Mouse (Mus musculus) cerebellum, postnatal 10 days (tissue): ENCODE measurements around the gene Fam178b.
A peak's percentile ranks its signal among the peaks of the same experiment; 100 is the strongest.

Experiments
- DNase-seq, 2 experiments: peaks; one replicate each; pipeline ENCODE4 v3.0.0; 2021; ENCODE audit warnings: mixed read lengths in 2 of 2

Gene Fam178b

GRCm38 (mm10) chr1:36560903-36561302 is 122.1 kb downstream of the Fam178b start:
- no peak for DNase-seq

DNA sequence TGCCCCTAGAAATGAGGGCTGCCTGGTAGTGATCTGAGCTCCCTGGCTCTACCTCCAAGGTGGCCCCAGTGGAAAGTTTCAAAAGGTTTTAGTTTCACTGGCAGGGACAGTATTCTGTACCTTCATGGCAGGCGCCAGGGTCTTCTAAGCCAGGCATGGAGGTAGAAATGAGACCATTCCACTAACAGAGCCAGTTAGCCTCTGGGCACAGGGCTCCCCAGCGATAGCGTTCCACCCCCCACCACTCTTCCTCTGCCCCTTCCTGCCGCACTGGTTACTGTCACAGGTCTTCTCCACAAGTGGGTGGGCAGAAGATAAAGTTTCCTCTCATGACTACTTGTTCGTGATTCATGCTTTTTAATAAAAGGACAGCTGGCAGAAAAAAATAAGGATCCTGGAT is 123.1 kb downstream of the Fam178b start:
- DNase-seq, result no peak

- DNase-seq, result peak in 1 of 2 experiments; percentile 52
Measured at GRCm38 (mm10) chr1:36559256-36559655, 123.7 kb downstream of the Fam178b start.

DNA sequence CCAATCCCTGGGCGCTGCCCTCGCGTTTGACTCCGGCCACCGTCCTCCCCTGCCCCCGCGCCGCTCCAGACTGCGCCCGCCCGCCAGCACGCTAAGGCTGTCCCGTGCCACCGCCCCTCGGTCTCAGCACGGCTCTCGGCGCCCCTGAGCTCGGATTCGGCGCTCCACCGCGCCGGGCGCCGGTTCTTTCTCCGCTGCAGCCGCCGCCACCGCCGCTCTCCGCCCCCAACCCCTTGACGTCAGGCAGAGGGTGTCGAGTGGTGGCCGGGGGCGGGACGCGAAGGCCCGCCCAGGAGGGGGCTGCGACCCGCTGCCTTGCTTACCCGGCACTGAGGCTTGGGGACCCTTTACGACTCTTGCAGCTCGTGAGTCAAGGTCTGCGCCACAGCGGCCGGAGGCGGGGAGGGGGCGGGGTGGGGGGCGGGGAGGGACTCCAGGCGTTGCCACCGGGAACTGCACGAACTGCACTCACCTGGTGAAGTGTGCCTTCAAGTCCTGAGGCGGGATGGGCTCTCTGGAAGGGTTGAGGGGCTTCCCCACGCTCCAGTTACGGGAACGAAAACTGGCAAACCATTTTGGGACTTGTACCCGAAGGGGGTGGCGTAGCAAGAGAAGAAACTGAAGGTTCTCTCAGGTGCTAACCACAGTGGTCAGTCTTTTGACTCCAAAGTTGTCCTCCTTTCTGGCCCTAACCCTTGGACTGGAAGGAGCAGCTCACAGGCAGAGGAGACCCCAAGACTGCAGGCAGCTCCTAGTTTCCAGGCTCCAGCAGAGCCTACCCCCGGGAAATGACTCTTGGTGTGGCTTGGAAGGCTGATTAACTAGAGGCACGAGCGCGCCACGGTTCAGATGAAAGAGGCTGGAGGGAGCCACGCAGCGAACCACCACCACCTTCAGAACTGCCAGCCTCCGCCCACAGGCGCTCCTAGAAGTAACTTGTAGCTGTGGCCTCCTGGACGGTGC is 124.7 kb downstream of the Fam178b start, which contains the start of gene Sema4c:
TSS of gene Sema4c (minus strand) at position 319 of the 963 bp plus-strand sequence.
- peak; percentile 86 to 88 for DNase-seq

DNA sequence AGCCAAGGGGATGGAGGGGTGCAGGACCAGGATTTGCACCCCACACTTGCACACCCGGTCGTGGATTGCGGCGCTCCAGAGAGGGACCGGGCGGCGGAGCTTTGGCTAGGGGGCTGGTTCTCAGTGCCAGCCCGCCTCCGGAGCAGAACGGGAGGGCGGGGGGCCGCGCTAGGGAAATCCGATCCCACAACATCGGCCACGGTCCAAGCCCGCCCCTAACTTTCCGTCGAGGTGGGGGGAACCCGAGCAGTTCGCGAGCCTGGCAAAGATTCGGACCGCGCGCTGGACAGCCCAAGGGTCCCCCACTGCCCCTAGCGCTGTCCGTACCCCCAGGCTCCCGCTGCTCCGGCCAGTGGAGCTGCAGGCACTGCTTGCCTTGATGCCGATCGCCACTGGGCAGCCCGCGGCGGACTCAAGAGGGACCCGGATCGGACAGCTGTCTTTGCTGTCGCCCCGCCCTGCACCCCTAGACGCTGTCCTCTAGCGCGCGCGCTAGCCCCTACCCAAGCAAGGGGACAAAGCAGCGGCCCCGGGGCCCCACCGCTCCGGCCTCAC is 125.4 kb downstream of the Fam178b start:
- peak; percentile 91 to 93 for DNase-seq

DNA sequence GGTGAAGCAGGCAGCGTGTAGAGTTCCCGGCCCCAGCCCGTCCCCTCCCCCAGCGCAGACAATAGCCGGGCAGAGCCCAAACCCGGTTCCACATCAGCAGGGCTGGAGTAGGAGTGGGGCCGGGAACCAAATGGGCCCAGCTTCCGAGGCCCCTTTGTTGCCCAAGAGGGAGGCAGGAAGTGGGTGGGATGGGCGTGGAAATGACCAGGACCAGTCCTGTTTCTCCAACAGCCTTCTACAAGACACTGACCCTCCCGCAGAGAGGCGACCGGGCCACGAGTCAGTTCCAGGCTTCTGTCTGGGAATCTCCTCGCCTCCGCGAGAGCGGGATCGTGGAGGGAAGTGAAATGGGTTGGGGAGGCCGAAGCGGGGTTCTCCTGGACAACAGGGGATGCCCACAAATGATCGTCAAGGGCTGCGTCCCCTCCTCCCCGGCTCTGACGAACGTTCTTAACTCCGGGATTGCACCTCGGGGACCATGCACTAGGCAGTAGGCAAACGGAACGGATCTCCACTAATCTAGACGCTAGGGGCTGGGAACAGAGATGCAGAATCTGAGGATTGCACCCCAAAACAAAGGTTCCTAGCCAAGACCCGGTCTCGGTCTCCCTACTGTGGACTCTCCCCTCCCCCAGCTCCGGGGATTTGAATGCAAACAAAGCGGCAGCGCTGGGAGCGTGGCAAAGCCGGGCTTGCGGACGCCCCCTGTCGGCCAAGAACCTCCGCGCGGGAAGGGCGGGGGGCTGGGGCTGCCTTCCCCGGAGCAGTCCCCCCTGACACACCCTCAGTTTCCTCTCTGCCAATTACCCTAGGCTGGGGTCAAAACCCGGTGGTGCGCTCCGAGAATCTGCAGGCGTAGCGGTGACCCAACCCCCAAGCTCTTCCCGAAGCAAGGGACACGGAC is 126.2 kb downstream of the Fam178b start:
- peak; percentile 99 to 100 for DNase-seq

DNA sequence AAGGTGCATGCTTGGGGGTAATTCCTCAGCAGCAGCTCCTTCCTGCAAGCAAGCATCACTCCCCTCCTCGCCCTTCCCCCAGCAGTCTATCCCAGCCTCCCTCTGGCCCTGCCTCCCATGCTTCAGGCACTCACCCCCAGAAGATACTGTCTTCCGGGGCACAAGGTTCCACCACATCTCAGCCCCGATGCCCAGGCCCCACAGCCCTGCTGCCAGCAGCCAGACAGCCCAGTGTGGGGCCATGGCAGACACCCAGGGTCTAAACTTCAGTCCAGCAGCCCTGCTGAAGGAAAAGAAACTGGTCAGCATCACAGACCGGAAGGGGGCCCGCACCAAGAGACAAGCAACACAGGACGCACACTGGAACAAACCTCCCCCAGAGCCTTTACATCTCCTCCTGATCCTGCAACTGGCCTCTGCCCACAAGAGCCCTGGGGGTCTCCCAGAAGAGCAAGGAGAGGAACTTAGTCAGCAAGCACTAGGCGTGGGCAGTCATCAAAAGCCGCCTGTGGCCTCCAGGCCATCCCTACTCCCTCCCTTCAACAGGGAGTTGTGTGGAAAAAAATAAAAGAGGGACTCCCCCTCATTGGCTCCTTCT is 127.1 kb downstream of the Fam178b start:
- DNase-seq, result peak; percentile 82 to 89

DNA sequence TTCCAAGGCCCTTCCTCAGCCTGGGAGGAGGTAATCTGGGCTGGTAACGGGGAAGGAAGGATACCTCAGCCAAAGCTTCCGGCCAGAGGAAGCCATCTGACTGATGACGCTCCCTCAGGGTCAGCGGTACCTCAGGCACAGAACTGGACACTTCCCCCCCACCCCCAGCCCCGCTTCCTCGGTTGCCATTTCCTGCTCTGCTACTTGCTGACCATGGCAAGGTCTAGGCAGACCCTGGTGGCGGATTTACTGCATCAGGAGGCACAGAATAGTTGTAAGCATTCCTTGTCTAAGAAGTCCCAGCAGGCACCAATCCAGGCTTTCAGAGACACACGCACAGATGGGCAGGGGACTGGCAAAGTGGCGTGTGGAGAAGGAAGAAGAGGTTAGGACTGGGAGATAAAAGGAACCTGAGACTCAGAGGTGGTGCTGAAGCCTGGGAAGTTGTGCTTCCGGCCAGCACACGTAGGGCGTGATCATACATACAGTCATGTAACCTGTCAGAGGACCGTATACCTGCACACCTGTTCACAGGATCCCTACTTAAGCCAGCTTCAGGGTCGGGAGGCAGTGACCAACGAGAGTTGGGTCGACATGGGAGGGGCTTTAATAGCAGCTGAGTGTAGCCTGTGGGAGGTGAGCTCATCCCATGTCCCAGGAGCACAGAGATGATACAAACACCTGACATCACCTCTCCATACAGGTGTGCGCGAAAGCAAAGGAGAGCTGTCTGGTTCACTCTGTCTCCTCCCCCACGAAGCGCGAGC is 128.2 kb downstream of the Fam178b start:
- DNase-seq, result peak; percentile 67 to 68

GRCm38 (mm10) chr1:36552506-36552905 is 130.5 kb downstream of the Fam178b start:
- peak; percentile 80 to 87 for DNase-seq

GRCm38 (mm10) chr1:36551904-36552303 is 131.1 kb downstream of the Fam178b start:
- no peak for DNase-seq

DNA sequence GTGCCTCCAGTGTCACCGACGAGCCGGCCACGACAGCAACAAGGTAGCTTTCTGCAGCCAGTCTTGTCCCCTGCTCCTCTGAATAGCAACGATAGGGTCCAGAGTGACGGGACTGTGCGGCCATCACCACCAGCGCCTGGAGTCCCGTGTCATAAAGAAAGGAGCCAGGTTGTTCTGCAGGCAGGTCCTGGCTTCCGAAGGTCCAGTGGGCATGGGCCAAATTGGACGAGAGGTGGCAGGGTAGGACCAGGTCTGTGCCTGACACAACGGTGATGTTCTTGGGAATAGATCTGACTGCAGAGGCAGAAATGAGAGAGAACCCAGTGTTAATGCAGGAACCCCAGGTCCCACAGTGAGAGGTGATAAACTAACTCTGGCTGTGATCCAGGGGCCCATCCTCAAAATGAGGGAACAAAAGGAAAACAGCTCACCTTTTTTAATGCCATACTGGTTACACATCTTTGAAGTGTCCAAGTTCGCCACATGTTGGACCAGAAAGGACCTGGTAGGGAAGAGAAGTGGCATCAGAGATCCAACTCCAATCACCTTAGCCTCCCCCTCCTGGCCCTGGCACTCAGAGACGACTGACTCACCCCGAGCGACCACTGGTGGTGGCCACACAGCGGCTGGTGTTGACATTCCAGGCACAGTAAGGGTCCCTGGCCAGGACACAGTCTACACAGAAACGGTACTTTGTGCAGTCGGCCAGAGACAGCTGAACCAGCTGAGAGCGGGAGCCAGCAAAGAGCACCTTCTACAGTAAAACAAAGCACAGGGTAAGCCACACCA is 132.7 kb downstream of the Fam178b start:
- peak; percentile 54 to 57 for DNase-seq

DNA sequence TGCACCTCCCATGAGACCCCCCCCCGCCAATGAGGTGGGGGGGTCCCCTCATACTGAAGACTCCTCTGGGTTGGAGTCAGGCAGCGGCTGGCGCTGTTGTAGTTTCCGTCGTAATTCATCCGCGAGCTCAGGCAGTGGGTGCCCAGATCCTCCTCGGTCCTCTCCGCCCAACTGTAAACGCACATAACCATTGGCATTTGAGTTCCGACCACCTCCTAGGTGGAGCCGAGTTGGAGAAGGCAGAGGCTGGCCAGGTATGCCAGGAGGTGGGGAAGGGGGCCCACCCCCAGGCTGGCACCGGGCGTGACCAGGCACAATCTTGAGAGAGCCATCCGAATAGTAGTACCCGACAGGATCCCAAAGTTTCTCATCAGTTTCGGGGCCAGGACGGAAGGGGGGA is 133.5 kb downstream of the Fam178b start:
- no peak for DNase-seq

DNA sequence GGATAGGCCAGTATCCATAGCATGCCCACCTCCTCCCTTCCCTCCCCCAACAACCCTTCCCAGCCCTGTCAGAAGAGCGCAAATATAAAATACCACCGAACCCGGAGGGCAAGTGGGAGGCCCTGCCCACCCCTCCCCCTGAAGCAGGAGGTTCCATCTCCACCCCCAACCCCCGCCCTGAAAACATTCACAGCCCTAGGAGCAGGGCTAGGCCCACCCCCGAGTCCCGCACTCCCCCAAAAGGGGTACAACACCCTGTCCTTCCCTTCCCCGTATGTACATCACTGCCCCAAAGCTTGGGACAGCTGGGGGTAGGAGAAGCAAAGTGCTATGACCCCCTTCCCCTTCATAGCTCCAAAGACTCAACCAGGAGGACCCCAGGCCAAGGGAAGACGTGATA is 134.2 kb downstream of the Fam178b start:
- no peak for DNase-seq

DNA sequence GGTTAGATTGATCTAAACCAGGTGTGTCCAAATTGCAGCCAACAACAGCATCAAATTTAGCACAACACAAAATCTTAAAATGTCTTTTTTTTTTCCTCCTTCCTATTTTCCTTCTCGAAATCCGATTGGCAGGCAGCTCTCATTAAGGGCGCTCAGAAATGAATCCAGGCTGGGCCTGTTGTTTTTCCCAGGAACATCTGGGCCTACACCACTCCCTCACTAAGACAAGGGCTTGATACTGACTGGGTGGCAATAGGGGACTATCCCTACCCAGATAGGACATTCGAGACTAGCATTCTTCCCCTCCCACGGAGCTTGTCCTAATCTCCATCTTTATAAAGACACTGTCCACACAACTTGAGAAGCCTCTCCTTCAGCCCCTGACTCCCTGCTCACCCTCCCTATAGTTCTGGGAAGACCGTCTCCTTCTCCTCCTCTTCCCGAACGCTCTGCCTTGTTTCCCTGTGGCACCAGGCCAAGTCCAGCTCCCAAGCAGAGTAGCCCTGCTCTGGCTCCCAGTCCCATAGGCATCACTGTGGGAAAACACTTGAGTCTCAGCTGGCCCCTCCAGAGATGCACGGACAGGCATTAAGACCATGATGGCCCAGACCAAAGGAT is 134.9 kb downstream of the Fam178b start:
- DNase-seq, result peak; percentile 72 to 76

GRCm38 (mm10) chr1:36546888-36547471 is 136.0 kb downstream of the Fam178b start, which contains the start of gene Ankrd39:
Gene Ankrd39, minus strand, starts transcription at chr1:36547445.
- DNase-seq, result peak; percentile 99

DNA sequence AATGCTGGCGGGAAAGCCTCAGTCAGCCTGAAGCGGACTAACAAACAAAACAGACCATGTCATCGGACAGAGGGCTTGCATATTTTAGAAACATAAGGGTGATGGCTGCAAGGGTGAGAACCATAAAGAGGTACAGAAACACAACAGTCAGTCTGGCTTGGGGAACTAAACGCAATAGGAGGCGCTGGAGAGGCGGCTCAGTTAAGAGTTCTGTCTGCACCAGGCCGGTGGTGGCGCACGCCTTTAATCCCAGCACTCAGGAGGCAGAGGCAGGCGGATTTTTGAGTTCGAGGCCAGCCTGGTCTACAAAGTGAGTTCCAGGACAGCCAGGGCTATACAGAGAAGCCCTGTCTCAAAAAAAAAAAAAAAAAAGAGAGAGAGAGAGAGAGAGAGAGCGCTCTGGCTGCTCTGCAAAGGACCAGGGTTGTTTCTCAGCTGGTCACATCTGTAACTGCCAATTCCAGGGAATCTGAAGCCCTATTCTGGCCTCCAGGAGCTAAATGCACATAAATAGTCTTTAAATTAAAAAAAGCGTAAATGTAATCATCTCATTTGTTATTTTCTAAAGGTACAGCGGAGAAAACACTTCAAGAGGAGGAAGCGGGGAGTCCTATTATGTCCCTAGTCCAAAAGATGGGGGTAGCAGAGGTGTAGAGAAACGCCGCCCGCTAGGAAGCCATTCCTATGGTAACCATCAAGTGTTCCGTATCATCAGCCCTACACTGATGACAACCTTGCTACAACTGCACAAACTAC is 137.0 kb downstream of the Fam178b start:
- peak; percentile 61 to 62 for DNase-seq

GRCm38 (mm10) chr1:36545382-36545781 is 137.6 kb downstream of the Fam178b start:
- DNase-seq, result no peak

DNA sequence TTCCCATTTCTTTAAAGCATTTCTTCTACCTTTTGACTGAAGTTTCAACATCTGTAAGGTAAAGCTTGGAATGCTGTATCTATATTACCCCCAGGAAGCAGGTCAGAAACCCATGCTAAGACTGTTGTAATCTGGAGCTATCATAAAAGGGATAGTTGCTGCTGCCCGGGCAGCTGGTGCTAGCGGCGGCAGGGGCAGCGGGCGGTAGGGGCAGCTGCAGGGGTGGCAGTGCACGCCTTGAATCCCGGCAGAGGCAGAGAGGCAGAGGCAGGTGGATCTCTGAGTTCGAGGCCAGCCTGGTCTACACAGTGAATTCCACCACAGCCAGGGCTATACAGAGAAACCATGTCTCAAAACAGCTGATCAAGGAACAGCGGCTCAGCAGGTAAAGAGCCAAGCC is 140.1 kb downstream of the Fam178b start:
- no peak for DNase-seq

GRCm38 (mm10) chr1:36541844-36542243 is 141.1 kb downstream of the Fam178b start:
- peak; percentile 80 to 87 for DNase-seq
